Mouse (Mus musculus) myocyte (in vitro differentiated cells): ENCODE measurements around the gene Rimklb.

ENCODE experiments used
- CEBPB ChIP-seq: IDR thresholded peaks from 2 replicates; pipeline ENCODE4 v1.6.1; 2011; ENCODE audit warnings: mild to moderate bottlenecking, moderate library complexity; ENCODE audit not compliant: poor library complexity, insufficient read depth, severe bottlenecking
- POLR2A ChIP-seq: IDR thresholded peaks from one replicate; pipeline ENCODE4 v1.6.1; 2011; ENCODE audit warnings: low read depth, mild to moderate bottlenecking, control low read depth, moderate library complexity; ENCODE audit not compliant: insufficient read length

- TF ChIP-seq POLR2A (no peak), CEBPB (no peak)
Observed at GRCm38 (mm10) chr6:122539564-122539963, 41.0 kb upstream of the Rimklb start.
